Mouse (Mus musculus) lung, adult 2 months (tissue): ENCODE data around the gene Alkbh8. TPM values are rescaled to one million over a fixed set of nuclear protein-coding genes. Genes with fewer than 3 reads are reported as not detected.
"Not testable (repeated sequence)": the region's sequence is repeated elsewhere in the genome, so short reads cannot be mapped to it uniquely, and the experiment has no call there.

Experiments
- DNase-seq: peaks from one replicate; pipeline ENCODE4 v3.0.0; 2022
- H3K4me1 ChIP-seq: fragments of 200-500 bp; 2 replicates; pipeline ENCODE4 v1.6.1; 2011; ENCODE audit warnings: low read length; ENCODE audit not compliant: control insufficient read depth, insufficient read depth
- H3K4me3 ChIP-seq: fragments of 200-500 bp; replicated peaks from 2 replicates; pipeline ENCODE3; 2011; ENCODE audit warnings: low read depth, mild to moderate bottlenecking, control low read depth, low read length; ENCODE audit errors: extremely low read depth
- CTCF ChIP-seq: fragments of 200-500 bp; IDR thresholded peaks from 2 replicates; pipeline ENCODE4 v1.5.1; 2011; ENCODE audit warnings: mild to moderate bottlenecking, low read length, control low read depth; ENCODE audit not compliant: insufficient read depth
- POLR2A ChIP-seq: fragments of 200-500 bp; IDR thresholded peaks from 2 replicates; pipeline ENCODE4 v1.6.1; 2011; ENCODE audit warnings: low read depth, mild to moderate bottlenecking, control low read depth, low read length, borderline replicate concordance; ENCODE audit errors: extremely low read depth
- WGBS: fragments of 180-500 bp; shearing (Covaris S2); methylation state at CpG from one replicate; pipeline ENCODE4 v1.1.7; 2018; 5-methylcytosine and 5-hydroxymethylcytosine counted together
- polyA plus RNA-seq: library from polyadenylated mRNA; depleted of rRNA; stranded (reverse); fragments of >200 nt; gene quantifications from 2 replicates; pipeline ENCODE4 v1.2.3, GENCODE M21; 2012; rRNA removed

Alkbh8 gene
- polyA plus RNA-seq, 1 experiment: 1.7 TPM

DNA sequence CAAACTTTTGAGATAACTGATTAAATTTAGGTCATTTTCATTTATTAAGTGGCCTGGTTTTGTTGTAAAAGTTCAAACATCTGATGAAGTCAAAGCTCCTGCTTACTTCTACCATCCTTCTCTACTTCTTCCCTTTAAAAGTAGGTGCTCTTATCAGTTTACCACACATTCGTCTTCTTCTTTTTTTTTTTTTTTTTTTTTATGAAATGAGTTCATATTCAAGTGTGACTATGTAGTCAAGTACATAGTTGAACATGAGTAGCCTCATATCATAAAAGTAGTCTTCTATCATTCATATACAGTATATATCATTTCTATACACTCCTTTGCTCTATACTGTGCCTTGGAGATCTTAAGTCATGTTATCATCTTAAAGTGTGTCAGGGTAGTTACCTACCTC is 11.0 kb downstream of the Alkbh8 start:
- TF ChIP-seq POLR2A (no peak), CTCF (no peak)
- 56% methylated on average over 1 of the region's 1 CpGs for WGBS
- no peak for DNase-seq
- no peaks in the 10 kb centered on the region for H3K4me1 ChIP-seq
- H3K4me3 ChIP-seq: no peak overlapping the region

DNA sequence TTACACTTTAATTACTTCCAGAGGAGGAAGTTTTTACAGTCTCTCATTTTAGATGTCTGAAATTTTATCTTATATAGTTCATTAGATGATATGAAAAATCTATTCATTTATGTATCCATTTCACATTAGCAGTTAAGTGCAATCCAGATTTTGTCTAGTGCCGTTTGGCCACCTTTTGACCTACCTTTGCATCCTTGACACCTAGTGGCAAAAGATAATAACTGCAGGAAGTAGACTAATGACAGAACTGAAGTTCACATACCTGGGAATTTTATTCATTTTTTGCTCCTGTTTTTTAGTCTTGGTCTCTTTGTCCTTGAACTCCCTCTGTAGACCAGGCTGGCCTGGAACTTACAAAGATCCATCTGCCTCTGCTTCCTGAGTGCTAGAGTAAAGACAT is 15.1 kb downstream of the Alkbh8 start:
- H3K4me1 ChIP-seq: no peaks in the 10 kb centered on the region
- DNase-seq: no peak
- H3K4me3 ChIP-seq: no peak overlapping the region
- no peak for TF ChIP-seq CTCF
- TF ChIP-seq POLR2A: no peak
- 65% methylated on average over 1 of the region's 1 CpGs for WGBS

DNA sequence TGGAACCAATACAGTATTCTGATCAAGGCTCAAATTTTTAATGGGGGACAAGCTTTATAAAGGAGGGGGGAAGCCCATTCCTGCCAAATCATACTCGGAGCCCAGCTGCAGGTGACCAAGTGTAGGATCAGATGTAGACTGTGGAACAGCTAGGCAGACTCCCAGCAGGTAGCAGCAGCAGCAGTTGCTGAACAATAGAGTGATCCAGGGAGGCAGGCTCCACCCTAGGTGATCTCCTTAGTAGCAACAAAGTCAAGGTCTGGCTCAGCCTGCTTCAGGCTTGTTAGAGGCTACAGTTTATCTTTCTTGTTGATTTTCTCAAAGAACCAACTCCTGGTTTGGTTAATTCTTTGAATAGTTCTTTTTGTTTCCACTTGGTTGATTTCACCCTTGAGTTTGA is 41.4 kb downstream of the Alkbh8 start:
- H3K4me3 ChIP-seq, DNase-seq, H3K4me1 ChIP-seq: not testable (repeated sequence)
- 66% methylated on average over 1 of the region's 1 CpGs for WGBS

DNA sequence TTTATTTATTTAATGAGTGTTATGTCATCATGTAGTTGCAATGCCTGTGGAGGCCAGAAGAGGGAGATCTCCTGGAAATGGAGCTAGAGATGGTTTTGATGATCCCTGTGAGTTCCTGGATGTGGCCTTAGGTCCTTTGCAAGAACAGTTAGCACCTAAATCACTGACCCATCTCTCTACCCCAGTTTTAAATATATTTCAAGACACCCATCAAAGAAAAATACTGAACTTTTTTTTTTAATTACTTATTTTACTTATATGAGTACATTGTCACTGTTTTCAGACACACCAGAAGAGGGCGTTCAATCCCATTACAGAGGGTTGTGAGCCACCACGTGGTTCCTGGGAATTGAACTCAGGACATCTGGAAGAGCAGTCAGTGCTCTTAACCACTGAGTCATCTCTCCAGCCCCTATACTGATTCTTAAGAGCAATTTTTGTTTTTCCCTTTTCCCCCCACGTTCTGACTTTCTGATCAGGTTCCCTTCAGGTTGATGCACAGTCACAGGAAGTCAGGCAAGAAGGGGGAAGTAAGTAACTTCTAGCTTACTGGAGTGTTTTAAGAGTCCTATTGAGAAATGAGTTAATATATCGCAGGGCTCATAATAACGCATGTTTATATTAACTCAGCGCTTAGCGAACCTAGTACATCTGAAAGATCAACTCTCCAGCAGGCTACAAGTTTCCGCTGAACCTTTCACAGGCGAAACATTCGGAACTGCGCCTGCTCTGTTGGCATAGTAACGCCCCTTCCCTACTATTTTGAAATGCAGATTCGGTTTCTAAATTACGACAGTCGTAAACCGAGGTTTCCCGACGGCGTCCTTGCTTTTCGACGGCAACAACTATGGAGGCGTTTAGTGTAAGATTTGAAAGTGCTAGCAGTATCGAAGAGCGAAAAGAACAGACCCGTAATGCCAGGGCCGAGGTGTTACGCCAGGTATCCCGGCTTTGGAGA is 68.6 kb downstream of the Alkbh8 start, which contains the start of gene Cwf19l2:
TSS of gene Cwf19l2 (plus strand) at position 342 of the 958 bp plus-strand sequence.
- Histone ChIP-seq H3K4me1 (no peaks in the 10 kb centered on the region), H3K4me3 (peak within 1 kb of the TSS; percentile 97)
- peak; percentile 21; the same call in 1 of the 2 replicates for TF ChIP-seq CTCF
- TF ChIP-seq POLR2A: no peak; the same call in 1 of the 2 replicates
- WGBS: 1% methylated on average over 28 of the region's 28 CpGs
- peak; percentile 69 for DNase-seq

DNA sequence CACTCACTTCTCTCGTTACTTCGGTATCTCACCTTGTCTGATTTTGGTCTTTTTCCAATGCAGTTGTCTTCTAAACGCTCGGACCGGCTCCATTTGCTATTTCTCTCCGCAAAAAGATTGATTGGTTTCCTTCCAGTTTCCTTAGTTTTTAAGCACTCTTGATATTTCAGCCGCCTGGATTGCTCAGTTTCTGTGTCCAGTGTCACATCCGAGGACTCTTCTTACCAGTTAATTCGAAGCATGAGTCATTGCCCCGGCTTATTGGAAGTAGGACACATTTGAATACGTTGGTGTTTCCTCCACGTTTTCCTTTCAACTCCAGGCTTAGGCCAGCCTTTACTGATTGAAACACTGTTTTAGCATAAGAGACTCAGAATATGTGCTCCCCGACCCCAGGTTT is 69.4 kb downstream of the Alkbh8 start:
- Histone ChIP-seq H3K4me3 (peak overlapping the region; percentile 97), H3K4me1 (no peaks in the 10 kb centered on the region)
- no peak for TF ChIP-seq POLR2A
- no peak for TF ChIP-seq CTCF
- DNase-seq: peak; percentile 15
- WGBS: under 1% methylated on average over 13 of the region's 13 CpGs

DNA sequence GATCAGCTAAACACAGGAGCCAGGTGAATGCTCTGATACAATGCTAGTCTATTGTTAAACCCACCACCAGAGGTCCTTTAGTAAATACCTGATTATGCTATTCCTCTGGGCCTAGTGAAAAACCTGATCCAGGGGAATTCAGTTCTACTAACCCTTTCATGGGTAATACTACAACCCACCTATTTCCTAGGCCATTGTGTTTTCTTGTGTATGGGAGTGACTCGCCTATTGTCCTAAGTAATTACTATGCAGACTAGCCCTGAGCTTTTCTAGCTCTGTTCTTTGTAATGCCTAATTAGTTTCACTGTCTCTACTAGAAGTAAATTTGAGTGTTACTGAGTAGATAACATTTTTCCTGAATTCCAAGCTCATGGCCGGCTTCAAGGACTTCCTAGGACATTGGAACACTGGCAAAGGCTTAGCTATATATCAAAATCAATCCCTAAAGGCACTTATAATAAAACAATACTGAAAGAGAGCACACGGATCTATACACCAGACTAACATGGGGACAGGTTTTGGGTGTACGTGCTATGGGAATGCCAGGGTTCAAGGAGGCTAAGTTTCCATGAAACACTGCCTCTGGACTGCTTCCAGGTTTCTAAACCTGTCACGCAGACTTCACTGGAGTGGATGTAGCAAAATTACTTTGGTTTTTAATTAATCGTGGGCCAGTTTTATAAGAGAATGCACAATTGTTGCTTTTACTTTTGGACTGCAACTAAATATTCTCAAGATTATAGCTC is 104.8 kb downstream of the Alkbh8 start:
- H3K4me3 ChIP-seq, H3K4me1 ChIP-seq, DNase-seq: not testable (repeated sequence)
- 90% methylated on average over 6 of the region's 6 CpGs for WGBS

Other genes with a start within 250 kb of the Alkbh8 start
- gene Cwf19l2, start 68.5 kb downstream of the Alkbh8 start, polyA plus RNA-seq: 0.37 and 1.3 TPM in 2 replicates
- 1.5 and 1.8 TPM in 2 replicates for gene Gucy1a2, start 197.6 kb downstream of the Alkbh8 start, polyA plus RNA-seq